Mouse (Mus musculus): ENCODE data around the gene Rnps1.
A peak's percentile ranks its signal among the peaks of the same experiment; 100 is the strongest.

Rnps1 gene

DNA sequence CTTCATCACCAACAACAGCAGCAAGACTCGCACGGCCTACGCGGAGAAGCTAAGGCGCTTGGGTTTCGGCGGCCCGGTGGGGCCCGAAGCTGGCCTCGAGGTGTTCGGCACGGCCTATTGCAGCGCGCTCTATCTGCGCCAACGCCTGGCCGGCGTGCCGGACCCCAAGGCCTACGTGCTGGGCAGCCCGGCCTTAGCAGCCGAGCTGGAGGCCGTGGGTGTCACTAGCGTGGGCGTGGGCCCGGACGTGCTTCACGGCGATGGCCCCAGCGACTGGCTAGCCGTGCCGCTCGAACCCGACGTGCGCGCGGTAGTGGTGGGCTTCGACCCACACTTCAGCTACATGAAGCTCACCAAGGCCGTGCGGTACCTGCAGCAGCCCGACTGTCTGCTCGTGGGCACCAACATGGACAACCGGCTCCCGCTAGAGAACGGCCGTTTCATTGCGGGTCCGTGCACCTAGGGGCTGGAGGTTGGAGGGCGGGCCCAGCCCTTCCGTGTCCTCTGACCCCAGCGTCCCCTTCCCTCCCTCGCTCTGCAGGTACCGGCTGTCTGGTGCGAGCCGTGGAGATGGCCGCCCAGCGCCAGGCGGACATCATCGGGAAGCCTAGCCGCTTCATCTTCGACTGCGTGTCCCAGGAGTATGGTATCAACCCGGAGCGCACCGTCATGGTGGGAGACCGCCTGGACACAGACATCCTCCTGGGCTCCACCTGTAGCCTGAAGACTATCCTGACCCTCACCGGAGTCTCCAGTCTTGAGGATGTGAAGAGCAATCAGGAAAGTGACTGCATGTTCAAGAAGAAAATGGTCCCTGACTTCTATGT lies 56.5 kb downstream of the Rnps1 start:
- peak; percentile 59 to 63 for DNase-seq

DNA sequence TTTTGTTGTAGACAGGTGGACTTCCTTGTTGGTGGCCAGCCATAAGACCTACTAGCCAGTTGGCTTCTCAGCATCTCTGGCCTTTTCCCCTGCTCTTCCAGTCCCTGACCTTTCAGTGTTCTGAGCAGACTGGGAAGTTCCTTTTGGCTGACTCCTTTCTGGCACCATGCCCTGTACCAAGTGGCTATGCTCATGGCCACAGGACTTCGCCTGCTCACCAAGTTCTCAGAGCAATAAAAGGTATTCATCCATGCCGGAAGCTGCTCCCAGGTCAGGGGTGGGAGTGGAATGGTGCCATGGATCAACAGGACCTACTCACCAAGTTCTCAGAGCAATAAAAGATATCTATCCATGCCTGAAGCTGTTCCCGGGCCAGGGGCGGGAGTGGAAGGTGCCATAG lies 58.1 kb downstream of the Rnps1 start:
- DNase-seq, result peak in 1 of 2 experiments; percentile 49

DNA sequence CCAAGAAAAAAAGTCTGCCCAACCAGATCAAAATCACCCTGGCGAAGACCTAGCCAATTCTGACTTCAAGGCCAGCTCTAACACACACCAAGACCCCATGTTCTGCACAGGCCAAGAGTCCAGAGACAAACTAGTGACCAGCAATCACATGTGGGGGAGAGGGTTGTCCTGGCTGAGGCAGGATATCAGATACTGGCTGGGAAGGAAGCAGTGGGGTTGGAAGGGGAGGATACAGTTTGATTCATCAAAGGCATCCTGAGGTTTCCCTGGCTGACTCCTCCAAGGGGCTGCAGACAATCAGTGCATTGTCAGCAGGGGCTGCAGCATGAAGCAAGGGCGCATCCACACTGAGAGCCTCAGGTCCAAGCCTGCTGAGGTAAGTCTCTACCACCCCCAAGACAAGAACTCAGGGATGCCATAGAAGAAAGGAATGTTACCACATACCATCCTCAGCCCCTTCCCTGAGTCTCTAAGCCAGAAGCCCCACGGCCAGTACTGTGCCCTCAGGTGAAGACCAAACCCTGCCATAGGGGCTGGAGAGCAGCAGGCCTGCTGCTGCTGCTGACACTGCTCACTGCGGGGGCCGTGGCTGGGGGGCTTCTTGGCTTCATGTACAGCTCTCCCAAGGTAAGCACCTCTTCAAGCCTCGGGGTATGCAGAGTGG lies 59.4 kb downstream of the Rnps1 start, which contains the start of gene Bricd5:
Bricd5 (plus strand) TSS at position 273 of the 664 bp plus-strand sequence.
- DNase-seq, result no peak

GRCm38 (mm10) chr17:24474557-24474956 lies 60.2 kb downstream of the Rnps1 start:
- no peak for DNase-seq

All from lung, postnatal 4 days (tissue).